Mouse (Mus musculus) lung, postnatal 0 days (tissue): ENCODE data around the gene Cenpq. TPM values are rescaled to one million over a fixed set of nuclear protein-coding genes. Genes with fewer than 3 reads are reported as not detected.

Experiments used
- ATAC-seq: fragments of 200-750 bp; cut with Nextera tagmentation; 2 replicates; pipeline ENCODE4 v1.8.0; 2017; ENCODE audit warnings: moderate library complexity
- DNase-seq: peaks from one replicate; pipeline ENCODE4 v3.0.0-alpha.2; 2016; ENCODE audit warnings: low spot score
- H3K27ac ChIP-seq: fragments of 300-500 bp; sonication (generic); 2 replicates; pipeline ENCODE4 v1.5.1; 2014; ENCODE audit warnings: antibody characterized with exemption, mild to moderate bottlenecking, low read length, mixed read lengths
- H3K27me3 ChIP-seq: fragments of 300-500 bp; sonication (generic); replicated peaks from 2 replicates; pipeline ENCODE4 v1.6.1; 2014; ENCODE audit warnings: low read length, mixed read lengths; ENCODE audit not compliant: insufficient read depth
- H3K36me3 ChIP-seq: fragments of 300-500 bp; sonication (generic); 2 replicates; pipeline ENCODE4 v1.6.1; 2014; ENCODE audit warnings: low read length, mixed read lengths; ENCODE audit not compliant: insufficient read depth
- H3K4me1 ChIP-seq: fragments of 300-500 bp; sonication (generic); 2 replicates; pipeline ENCODE4 v1.6.1; 2014; ENCODE audit warnings: antibody characterized with exemption, low read depth, low read length, mixed read lengths; ENCODE audit not compliant: insufficient read depth
- H3K4me2 ChIP-seq: fragments of 300-500 bp; sonication (generic); replicated peaks from 2 replicates; pipeline ENCODE4 v1.6.1; 2014; ENCODE audit warnings: low read depth, mild to moderate bottlenecking, low read length, moderate library complexity, mixed read lengths
- H3K4me3 ChIP-seq: fragments of 300-500 bp; sonication (generic); 2 replicates; pipeline ENCODE4 v1.5.1; 2014; ENCODE audit warnings: low read depth, low read length
- H3K9ac ChIP-seq: fragments of 300-500 bp; sonication (generic); replicated peaks from 2 replicates; pipeline ENCODE4 v1.6.1; 2014; ENCODE audit warnings: low read depth, mild to moderate bottlenecking
- H3K9me3 ChIP-seq: fragments of 300-500 bp; sonication (generic); 2 replicates; pipeline ENCODE4 v1.6.1; 2016; ENCODE audit warnings: low read length, mixed read lengths
- CTCF ChIP-seq: IDR thresholded peaks from 2 replicates; pipeline ENCODE4 v1.5.1; 2016; ENCODE audit warnings: antibody characterized with exemption, mild to moderate bottlenecking
- EP300 ChIP-seq: IDR thresholded peaks from 2 replicates; pipeline ENCODE4 v1.6.1; 2016; ENCODE audit warnings: antibody characterized with exemption, mild to moderate bottlenecking, control low read depth
- WGBS: fragments of 180-500 bp; shearing (Covaris S2); extraction: QIAGEN DNeasy Blood & Tissue Kit; methylation state at CpG from one replicate; pipeline ENCODE4 v1.1.7; 2014; 5-methylcytosine and 5-hydroxymethylcytosine counted together
- polyA plus RNA-seq: library from polyadenylated mRNA; unstranded; fragments of >200 nt; fragmentation: Nextera tagmentation; extraction: Ambion mirVana; gene quantifications from 2 replicates; pipeline ENCODE4 v1.2.1, GENCODE M21; 2015

The Cenpq gene
- polyA plus RNA-seq, 1 experiment from 2014 or later, result 5.5 TPM

- no peak overlapping the region for H3K9ac ChIP-seq
- H3K36me3 ChIP-seq, result no peaks in the 10 kb centered on the region
- 53% methylated on average over 4 of the region's 4 CpGs for WGBS
- no peak for ATAC-seq
- no peak for TF ChIP-seq CTCF
- TF ChIP-seq EP300, result no peak
- no peaks in the 10 kb centered on the region for H3K9me3 ChIP-seq
- H3K4me2 ChIP-seq, result no peak overlapping the region
- DNase-seq, result no peak
- H3K4me3 ChIP-seq, result no peak overlapping the region
- no peaks in the 10 kb centered on the region for H3K27me3 ChIP-seq
- H3K4me1 ChIP-seq, result no peaks in the 10 kb centered on the region
- no peak overlapping the region for H3K27ac ChIP-seq
Observed at GRCm38 (mm10) chr17:40885155-40885554, 49.7 kb downstream of the Cenpq start.

- Histone ChIP-seq H3K4me3 (no peak overlapping the region), H3K4me1 (peaks cover 5% of the 10 kb centered on the region; the same call in 1 of the 2 replicates), H3K27ac (no peak overlapping the region), H3K9ac (no peak overlapping the region), H3K27me3 (no peaks in the 10 kb centered on the region), H3K9me3 (no peaks in the 10 kb centered on the region), H3K36me3 (no peaks in the 10 kb centered on the region), H3K4me2 (no peak overlapping the region)
- WGBS, result 87% methylated on average over 6 of the region's 6 CpGs
- no peak for ATAC-seq
- TF ChIP-seq CTCF (no peak), EP300 (no peak)
- DNase-seq, result no peak
Observed at GRCm38 (mm10) chr17:40882172-40882571, 52.7 kb downstream of the Cenpq start.

GRCm38 (mm10) chr17:40879924-40880691 lies 54.7 kb downstream of the Cenpq start, which contains the start of gene 9130008F23Rik:
Gene 9130008F23Rik (minus strand): TSS chr17:40880559.
- Histone ChIP-seq H3K9me3 (no peaks in the 10 kb centered on the region), H3K9ac (peak within 1 kb of the TSS; percentile 64), H3K4me1 (peaks cover 5% of the 10 kb centered on the region; the same call in 1 of the 2 replicates), H3K36me3 (no peaks in the 10 kb centered on the region), H3K4me2 (peak within 1 kb of the TSS; percentile 75), H3K27me3 (no peaks in the 10 kb centered on the region), H3K27ac (peak within 1 kb of the TSS; percentile 78), H3K4me3 (peak within 1 kb of the TSS; percentile 84)
- TF ChIP-seq EP300 (no peak), CTCF (no peak; the same call in 1 of the 2 replicates)
- DNase-seq (peak; percentile 72), ATAC-seq (peak; percentile 88)
- 2% methylated on average over 40 of the region's 40 CpGs for WGBS

GRCm38 (mm10) chr17:40879528-40879923 lies 55.3 kb downstream of the Cenpq start:
- no peaks in the 10 kb centered on the region for H3K36me3 ChIP-seq
- no peak for ATAC-seq
- WGBS, result 7% methylated on average over 6 of the region's 6 CpGs
- H3K4me2 ChIP-seq, result peak overlapping the region; percentile 75
- peak overlapping the region; percentile 64 for H3K9ac ChIP-seq
- TF ChIP-seq CTCF (no peak), EP300 (no peak)
- H3K27me3 ChIP-seq, result no peaks in the 10 kb centered on the region
- DNase-seq, result no peak
- no peaks in the 10 kb centered on the region for H3K9me3 ChIP-seq
- H3K27ac ChIP-seq, result peak overlapping the region; percentile 78
- peaks cover 5% of the 10 kb centered on the region; the same call in 1 of the 2 replicates for H3K4me1 ChIP-seq
- peak overlapping the region; percentile 84 for H3K4me3 ChIP-seq

- 21% methylated on average over 3 of the region's 3 CpGs for WGBS
- 0 out of 2 replicates have a peak overlapping the region, but pooled peaks have one; percentile 5 for H3K27ac ChIP-seq
- H3K9ac ChIP-seq, result no peak overlapping the region
- H3K9me3 ChIP-seq, result no peaks in the 10 kb centered on the region
- ATAC-seq (no peak), DNase-seq (no peak)
- peaks cover 5% of the 10 kb centered on the region; the same call in 1 of the 2 replicates for H3K4me1 ChIP-seq
- TF ChIP-seq CTCF, result no peak
- no peaks in the 10 kb centered on the region for H3K27me3 ChIP-seq
- no peak overlapping the region for H3K4me3 ChIP-seq
- H3K36me3 ChIP-seq, result no peaks in the 10 kb centered on the region
- peak overlapping the region; percentile 75 for H3K4me2 ChIP-seq
Observed at GRCm38 (mm10) chr17:40877741-40878140, 57.1 kb downstream of the Cenpq start.

GRCm38 (mm10) chr17:40875568-40875967 lies 59.3 kb downstream of the Cenpq start:
- no peak for TF ChIP-seq EP300
- no peak for TF ChIP-seq CTCF
- Histone ChIP-seq H3K4me2 (no peak overlapping the region), H3K27ac (no peak overlapping the region), H3K4me3 (no peak overlapping the region), H3K27me3 (no peaks in the 10 kb centered on the region), H3K36me3 (no peaks in the 10 kb centered on the region), H3K4me1 (peaks cover 5% of the 10 kb centered on the region; the same call in 1 of the 2 replicates), H3K9ac (no peak overlapping the region), H3K9me3 (no peaks in the 10 kb centered on the region)
- ATAC-seq (no peak), DNase-seq (no peak)
- WGBS, result 96% methylated on average over 1 of the region's 1 CpGs
